Mouse (Mus musculus) forebrain, embryonic 13.5 days (tissue): ENCODE data around the gene Arrb2. TPM values are rescaled to one million over a fixed set of nuclear protein-coding genes. Genes with fewer than 3 reads are reported as not detected.
A peak's percentile ranks its signal among the peaks of the same experiment; 100 is the strongest.

Source experiments
- ATAC-seq: fragments of 200-750 bp; cut with Nextera tagmentation; 2 replicates; pipeline ENCODE4 v1.8.0; 2017
- H3K27ac ChIP-seq: fragments of 300-500 bp; sonication (generic); 2 replicates; pipeline ENCODE4 v1.5.1; 2015; ENCODE audit warnings: inconsistent platforms, mild to moderate bottlenecking, moderate library complexity
- H3K27me3 ChIP-seq: fragments of 300-500 bp; sonication (generic); 2 replicates; pipeline ENCODE4 v1.6.1; 2015; ENCODE audit warnings: mild to moderate bottlenecking, inconsistent platforms
- H3K36me3 ChIP-seq: fragments of 300-500 bp; sonication (generic); 2 replicates; pipeline ENCODE4 v1.6.1; 2015; ENCODE audit warnings: mild to moderate bottlenecking, inconsistent platforms; ENCODE audit not compliant: poor library complexity, severe bottlenecking
- H3K4me1 ChIP-seq: fragments of 300-500 bp; sonication (generic); 2 replicates; pipeline ENCODE4 v1.6.1; 2015; ENCODE audit warnings: inconsistent platforms
- H3K4me2 ChIP-seq: fragments of 300-500 bp; sonication (generic); 2 replicates; pipeline ENCODE4 v1.6.1; 2015; ENCODE audit warnings: inconsistent platforms, mild to moderate bottlenecking, moderate library complexity
- H3K4me3 ChIP-seq: fragments of 300-500 bp; sonication (generic); 2 replicates; pipeline ENCODE4 v1.5.1; 2015; ENCODE audit warnings: mild to moderate bottlenecking, inconsistent platforms
- H3K9ac ChIP-seq: fragments of 300-500 bp; sonication (generic); 2 replicates; pipeline ENCODE4 v1.6.1; 2015; ENCODE audit warnings: mild to moderate bottlenecking, inconsistent platforms
- H3K9me3 ChIP-seq: fragments of 300-500 bp; sonication (generic); replicated peaks from 2 replicates; pipeline ENCODE4 v1.6.1; 2016; ENCODE audit warnings: inconsistent platforms
- WGBS: fragments of 180-500 bp; shearing (Covaris S2); methylation state at CpG from one replicate; pipeline ENCODE4 v1.1.7; 2015; 5-methylcytosine and 5-hydroxymethylcytosine counted together
- polyA plus RNA-seq: library from polyadenylated mRNA; unstranded; fragments of >200 nt; fragmentation: Nextera tagmentation; extraction: Ambion mirVana; gene quantifications from 2 replicates; pipeline ENCODE4 v1.2.1, GENCODE M21; 2015

The Arrb2 gene
- polyA plus RNA-seq, 1 experiment from 2014 or later, result 33.0 TPM

DNA sequence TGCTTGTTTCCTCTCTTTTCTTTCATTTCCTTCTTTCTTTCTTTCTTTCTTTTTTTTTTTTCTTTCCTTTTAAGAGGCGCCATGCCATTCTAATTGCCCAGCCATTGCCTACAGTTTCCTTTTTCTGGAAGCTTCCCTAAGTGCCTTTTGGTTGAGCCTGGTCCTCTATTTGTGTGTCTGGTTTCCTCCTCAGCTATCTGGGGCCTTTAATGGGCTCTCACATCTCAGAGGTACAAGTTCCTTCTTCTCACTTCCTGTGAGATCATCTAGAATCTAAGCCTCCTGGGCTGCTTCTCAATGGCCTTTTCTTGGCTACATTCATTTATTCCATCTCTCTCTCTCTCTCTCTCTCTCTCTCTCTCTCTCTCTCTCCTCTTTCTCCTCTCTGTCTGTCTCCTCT is 14.9 kb downstream of the Arrb2 start:
- no peak overlapping the region for H3K27ac ChIP-seq
- 90% methylated on average over 1 of the region's 1 CpGs for WGBS
- peaks cover 6% of the 10 kb centered on the region for H3K4me1 ChIP-seq
- no peak for ATAC-seq
- H3K9me3 ChIP-seq, result no peaks in the 10 kb centered on the region
- H3K4me2 ChIP-seq, result no peak overlapping the region
- 0 out of 2 replicates have a peak, but pooled peaks cover under 1% of the 10 kb centered on the region for H3K36me3 ChIP-seq
- no peaks in the 10 kb centered on the region for H3K27me3 ChIP-seq
- no peak overlapping the region for H3K4me3 ChIP-seq
- H3K9ac ChIP-seq, result no peak overlapping the region

DNA sequence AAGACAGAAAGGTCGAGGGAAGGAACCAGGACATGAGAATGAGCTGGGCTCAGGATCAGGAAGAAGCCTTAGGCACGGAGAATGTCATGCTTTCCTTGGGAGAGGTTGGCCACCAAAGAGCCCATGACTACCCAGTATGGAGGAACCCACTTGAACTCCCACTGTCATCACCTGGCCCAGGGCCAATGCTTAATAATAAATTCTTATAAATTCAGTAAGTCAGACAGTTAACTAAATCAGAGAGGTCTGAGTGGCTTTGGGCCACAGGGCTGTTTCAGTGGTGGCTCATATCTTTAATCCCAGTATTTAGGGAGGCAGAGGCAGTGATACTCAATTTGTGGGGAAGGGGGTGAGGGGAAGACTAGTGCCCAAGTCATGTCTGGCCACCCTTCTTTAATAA is 18.5 kb downstream of the Arrb2 start:
- Histone ChIP-seq H3K27me3 (no peaks in the 10 kb centered on the region), H3K36me3 (peaks cover 11% of the 10 kb centered on the region), H3K4me1 (peaks cover 21% of the 10 kb centered on the region), H3K4me3 (no peak overlapping the region), H3K4me2 (0 out of 2 replicates have a peak overlapping the region, but pooled peaks have one; percentile 71), H3K9me3 (no peaks in the 10 kb centered on the region), H3K27ac (no peak overlapping the region), H3K9ac (no peak overlapping the region)
- WGBS, result 81% methylated on average over 2 of the region's 2 CpGs
- ATAC-seq, result no peak

DNA sequence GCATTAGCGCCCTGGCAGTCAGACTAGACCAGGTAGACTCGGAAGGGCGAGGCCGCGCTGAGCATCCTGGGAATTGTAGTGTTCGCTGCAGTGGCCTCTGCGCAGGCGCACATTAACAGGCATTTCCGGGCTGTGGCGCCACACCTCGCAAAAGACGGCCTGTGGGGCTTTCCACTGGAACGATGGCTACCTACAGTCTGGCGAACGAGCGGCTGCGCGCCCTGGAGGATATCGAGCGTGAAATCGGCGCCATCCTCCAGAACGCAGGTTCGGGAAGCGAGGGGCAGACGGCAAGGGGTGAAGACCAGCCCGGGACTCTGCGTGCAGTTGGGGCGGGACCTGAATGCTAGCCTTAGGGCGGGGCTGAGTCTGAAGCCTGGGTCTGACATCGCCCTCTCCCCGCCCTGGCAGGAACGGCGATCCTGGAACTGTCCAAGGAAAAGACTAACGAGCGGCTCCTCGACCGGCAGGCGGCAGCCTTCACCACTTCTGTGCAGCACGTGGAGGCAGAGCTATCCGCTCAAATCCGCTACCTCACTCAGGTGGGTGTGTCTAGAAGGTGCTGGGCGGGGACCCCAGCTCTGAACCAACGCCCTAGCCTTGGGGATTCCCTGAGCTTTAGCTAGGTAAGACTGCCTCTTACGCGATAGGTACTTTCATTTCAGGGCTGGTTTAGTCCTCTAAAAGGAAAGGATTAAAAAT is 19.5 kb downstream of the Arrb2 start, which contains the start of gene Med11:
TSS of gene Med11 (plus strand) at position 123 of the 702 bp plus-strand sequence.
- H3K27me3 ChIP-seq, result no peaks in the 10 kb centered on the region
- H3K9ac ChIP-seq, result peak within 1 kb of the TSS; percentile 78
- peak within 1 kb of the TSS; percentile 95 for H3K27ac ChIP-seq
- no peaks in the 10 kb centered on the region for H3K9me3 ChIP-seq
- H3K36me3 ChIP-seq, result peaks cover 11% of the 10 kb centered on the region
- peaks cover 21% of the 10 kb centered on the region for H3K4me1 ChIP-seq
- peak within 1 kb of the TSS; percentile 71 for H3K4me2 ChIP-seq
- WGBS, result under 1% methylated on average over 46 of the region's 46 CpGs
- peak; percentile 97 for ATAC-seq
- peak within 1 kb of the TSS; percentile 58 for H3K4me3 ChIP-seq

DNA sequence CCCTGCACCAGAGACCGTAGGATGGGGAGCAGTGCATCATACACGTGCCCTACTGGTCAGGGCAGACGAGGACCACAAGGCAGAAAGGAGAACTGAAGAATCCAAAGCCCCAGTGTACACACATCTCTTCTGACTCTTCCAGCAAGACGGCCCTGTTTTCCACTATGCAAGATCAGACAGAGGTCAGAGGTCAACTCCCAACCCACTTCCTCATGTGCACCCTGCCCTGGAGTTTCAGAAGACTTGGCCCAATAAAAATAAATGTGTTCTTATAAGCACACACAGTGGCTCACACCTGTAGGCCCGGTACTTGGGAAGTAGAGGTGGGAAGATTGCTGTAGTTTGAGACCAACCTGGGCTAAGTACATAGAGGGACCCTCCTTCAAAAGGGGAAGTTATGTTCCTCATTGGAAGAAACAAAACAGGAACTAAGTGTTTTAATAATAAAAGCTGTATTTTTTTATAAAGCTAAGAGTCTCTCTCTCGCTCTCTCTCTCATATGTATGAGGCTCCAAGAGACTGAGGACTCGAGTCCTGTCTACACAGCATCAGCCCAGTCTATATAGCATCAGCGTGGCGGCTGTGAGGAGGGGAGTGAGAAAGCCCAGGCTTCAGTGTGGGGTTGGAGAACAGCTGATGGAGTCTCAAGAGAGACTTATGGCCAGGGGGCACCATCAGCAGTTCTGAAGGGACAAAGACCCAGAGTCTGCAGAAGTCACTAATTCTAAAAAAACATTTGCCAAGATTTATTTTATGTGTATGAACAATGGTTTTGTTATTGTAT is 21.0 kb downstream of the Arrb2 start:
- Histone ChIP-seq H3K4me3 (no peak overlapping the region), H3K9ac (no peak overlapping the region), H3K27me3 (peaks cover 5% of the 10 kb centered on the region), H3K36me3 (peaks cover 11% of the 10 kb centered on the region), H3K27ac (no peak overlapping the region), H3K4me1 (peaks cover 21% of the 10 kb centered on the region), H3K9me3 (no peaks in the 10 kb centered on the region), H3K4me2 (peak overlapping the region; percentile 71)
- no peak for ATAC-seq
- WGBS, result 92% methylated on average over 9 of the region's 9 CpGs

DNA sequence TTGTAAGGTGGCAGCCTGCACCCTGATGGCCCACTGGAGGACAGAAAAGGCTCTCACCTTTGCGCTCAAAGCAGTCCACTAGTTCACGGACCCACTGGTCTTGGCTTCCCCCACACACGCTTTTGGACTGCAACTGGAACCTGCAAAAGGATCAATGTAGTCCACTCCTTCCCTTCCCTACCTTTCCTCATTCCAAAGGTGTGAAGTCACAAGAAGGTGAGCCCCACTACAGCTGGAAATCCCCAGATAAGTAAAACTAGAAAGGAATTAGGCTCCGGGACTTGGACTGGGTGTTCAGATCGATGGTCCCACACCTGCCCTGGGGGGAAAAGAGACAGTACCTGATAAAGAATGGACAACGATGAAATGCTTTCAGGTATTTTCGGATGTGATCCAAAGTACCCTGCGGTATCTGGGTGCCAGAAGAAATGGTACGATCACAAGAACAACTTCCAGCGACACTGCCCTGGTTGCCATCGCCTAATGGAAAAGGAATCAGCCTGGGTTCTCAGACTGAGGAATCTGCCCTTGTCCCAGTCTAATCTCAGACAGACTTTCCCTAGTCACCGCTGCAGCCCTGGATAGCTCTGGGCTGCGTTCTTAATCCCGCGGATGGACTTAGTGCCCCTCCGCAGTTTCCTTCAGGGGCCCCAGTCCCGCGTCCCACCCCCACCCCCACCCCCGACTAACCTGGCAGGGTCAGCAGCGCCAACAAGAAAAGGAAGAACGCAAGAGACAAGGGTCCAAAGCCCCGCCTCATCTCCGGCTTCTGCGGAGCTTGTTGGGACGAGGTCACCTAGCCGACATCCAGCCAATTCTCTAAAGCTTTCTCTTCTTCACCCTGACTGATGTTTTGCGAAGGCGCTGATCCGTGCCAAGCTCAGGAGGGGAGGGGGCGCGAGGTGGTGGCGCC is 26.5 kb downstream of the Arrb2 start, which contains the start of gene Zmynd15:
TSS of gene Zmynd15 (plus strand) at position 746 of the 913 bp plus-strand sequence.
- Histone ChIP-seq H3K36me3 (peaks cover 6% of the 10 kb centered on the region), H3K4me2 (peak within 1 kb of the TSS; percentile 74), H3K9me3 (no peaks in the 10 kb centered on the region), H3K27ac (no peak within 1 kb of the TSS), H3K27me3 (peaks cover 50% of the 10 kb centered on the region), H3K4me3 (peak within 1 kb of the TSS; percentile 41), H3K9ac (peak within 1 kb of the TSS; percentile 68), H3K4me1 (peaks cover 10% of the 10 kb centered on the region)
- no peak for ATAC-seq
- WGBS, result 20% methylated on average over 32 of the region's 32 CpGs

DNA sequence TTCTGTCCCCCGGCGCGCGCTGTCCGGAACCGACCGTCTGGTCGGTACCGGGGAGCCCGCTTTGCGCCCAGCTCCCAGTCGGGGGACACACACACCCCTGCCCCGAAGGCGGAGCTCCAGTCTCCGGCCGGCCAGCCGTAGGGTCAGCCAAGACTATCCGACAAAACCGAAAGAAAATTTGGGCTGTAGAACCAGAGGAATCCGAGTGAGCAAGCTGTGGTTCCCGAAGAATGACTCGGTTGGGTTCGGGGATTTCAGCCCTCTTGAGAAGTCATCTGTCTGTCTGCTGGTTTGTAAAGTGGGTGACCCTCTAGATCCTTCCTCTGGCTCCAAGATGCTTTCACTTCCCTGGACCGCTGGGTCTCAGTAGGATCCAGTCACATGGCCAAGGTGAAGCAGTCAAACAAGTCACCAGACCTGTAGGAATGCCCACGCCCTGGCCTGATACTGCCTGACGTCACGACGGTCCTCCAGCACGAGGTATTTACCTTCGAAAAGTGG is 27.2 kb downstream of the Arrb2 start, which contains the start of gene Cxcl16:
TSS of gene Cxcl16 (minus strand) at position 384 of the 501 bp plus-strand sequence.
- H3K27me3 ChIP-seq, result peaks cover 57% of the 10 kb centered on the region
- no peak for ATAC-seq
- no peaks in the 10 kb centered on the region for H3K9me3 ChIP-seq
- H3K27ac ChIP-seq, result no peak within 1 kb of the TSS
- 5% methylated on average over 30 of the region's 30 CpGs for WGBS
- peaks cover 5% of the 10 kb centered on the region; the same call in 1 of the 2 replicates for H3K36me3 ChIP-seq
- H3K4me2 ChIP-seq, result peak within 1 kb of the TSS; percentile 74
- peak within 1 kb of the TSS; percentile 41 for H3K4me3 ChIP-seq
- H3K4me1 ChIP-seq, result peaks cover 10% of the 10 kb centered on the region
- H3K9ac ChIP-seq, result peak within 1 kb of the TSS; percentile 68

DNA sequence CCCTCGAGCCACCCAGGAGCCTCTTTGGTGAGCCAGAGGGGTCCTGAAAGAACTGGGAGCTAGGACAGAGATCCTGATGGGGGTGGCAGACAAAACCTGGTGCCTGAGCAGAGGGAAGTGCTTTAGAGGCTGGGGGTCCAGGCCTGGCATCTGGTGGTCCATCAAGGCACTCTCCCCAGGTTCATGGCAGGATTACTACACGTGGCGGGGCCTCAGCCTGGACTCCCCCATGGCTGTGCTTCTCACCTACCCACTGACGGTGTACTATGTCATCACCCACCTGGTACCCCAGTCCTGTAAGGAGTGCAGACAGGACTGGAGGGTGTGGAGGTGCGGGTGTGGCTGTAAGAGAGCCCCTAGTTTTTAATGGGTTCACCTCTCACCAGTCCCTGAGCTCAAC is 31.5 kb downstream of the Arrb2 start:
- 91% methylated on average over 5 of the region's 5 CpGs for WGBS
- no peaks in the 10 kb centered on the region for H3K9me3 ChIP-seq

DNA sequence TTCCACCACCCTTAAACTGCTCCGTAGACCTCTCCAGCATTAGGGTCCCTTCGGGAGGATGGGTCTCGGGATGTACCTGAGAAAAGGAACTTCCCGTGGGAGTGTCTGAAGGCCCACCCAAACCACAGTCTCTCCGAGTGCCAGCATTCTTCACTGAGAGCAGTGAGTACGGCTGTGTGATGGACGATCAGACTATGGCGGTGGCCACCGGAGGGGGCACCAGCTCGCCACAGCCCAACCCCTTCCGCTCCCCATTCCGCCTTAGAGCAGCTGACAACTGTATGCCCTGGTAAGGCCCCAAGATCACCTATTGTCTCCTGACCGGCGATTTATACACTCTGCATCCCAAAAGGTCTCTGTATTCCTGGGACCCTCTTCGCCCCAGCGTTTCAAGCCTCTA is 32.8 kb downstream of the Arrb2 start:
- peaks cover 14% of the 10 kb centered on the region for H3K4me1 ChIP-seq
- no peaks in the 10 kb centered on the region for H3K36me3 ChIP-seq
- H3K9ac ChIP-seq, result peak overlapping the region; percentile 45
- no peak for ATAC-seq
- H3K27me3 ChIP-seq, result peaks cover 49% of the 10 kb centered on the region
- peak overlapping the region; percentile 56 for H3K4me2 ChIP-seq
- no peaks in the 10 kb centered on the region for H3K9me3 ChIP-seq
- peak overlapping the region; percentile 26 for H3K4me3 ChIP-seq
- no peak overlapping the region for H3K27ac ChIP-seq
- 21% methylated on average over 16 of the region's 16 CpGs for WGBS

More for the DNA sequence above, 31.5 kb downstream of the Arrb2 start:
- peaks cover 22% of the 10 kb centered on the region for H3K4me1 ChIP-seq
- no peak overlapping the region for H3K4me3 ChIP-seq
- H3K27me3 ChIP-seq, result peaks cover 62% of the 10 kb centered on the region
- ATAC-seq, result no peak
- H3K27ac ChIP-seq, result no peak overlapping the region
- no peaks in the 10 kb centered on the region for H3K36me3 ChIP-seq
- no peak overlapping the region for H3K4me2 ChIP-seq
- H3K9ac ChIP-seq, result no peak overlapping the region

DNA sequence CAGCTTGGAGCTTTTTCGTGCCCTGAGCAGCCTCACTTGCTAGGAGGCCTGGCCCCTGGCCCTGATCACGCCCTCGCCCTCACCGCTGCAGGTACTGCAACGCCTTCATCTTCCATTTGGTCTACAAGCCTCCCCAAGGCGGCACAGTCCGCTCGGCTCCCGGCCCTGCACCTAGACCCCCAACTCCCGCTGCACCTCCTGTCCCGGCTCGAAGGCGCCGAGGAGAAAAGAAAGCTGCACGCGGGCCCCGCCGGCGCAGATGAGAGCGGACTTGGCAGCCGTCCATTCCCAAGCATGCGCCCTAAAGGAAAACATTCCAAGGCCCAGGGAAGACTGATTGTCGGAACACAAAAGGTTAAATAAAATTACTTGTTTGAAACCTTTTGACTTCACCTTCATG is 33.4 kb downstream of the Arrb2 start:
- H3K4me3 ChIP-seq, result peak overlapping the region; percentile 26
- WGBS, result 5% methylated on average over 23 of the region's 23 CpGs

DNA sequence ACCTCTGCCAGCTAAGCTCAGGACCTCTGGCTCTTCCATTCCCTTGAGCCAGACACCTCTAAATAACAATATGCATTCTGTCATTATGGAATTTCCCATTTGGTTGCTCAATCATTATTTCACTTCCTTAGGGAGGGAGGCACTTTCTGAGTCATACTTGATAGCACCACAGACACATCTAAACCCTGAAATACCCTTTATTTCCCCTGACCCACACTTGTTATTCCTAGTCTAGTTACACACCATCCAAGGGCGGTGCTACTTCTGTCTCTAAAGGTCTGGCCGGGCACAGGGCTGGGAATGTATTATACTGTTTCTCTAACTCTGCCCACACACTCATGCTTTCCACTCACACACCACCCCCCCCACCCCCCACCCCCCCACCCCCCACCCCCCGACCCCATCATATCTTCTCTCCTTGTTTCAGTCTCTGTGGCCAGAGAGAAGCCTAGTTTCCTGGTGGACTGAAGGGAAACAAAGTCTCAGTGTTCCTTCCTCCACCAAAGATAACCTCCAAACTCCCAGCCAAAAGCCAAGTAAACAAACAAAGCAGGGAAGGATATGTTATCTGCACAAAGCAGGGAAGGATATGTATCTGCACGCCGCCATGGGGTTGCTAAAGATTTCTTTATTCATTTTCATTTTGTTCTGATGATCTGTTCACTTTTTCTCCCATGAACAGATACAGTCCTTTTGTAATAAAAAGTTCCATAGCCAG is 35.6 kb downstream of the Arrb2 start:
- Histone ChIP-seq H3K9me3 (no peaks in the 10 kb centered on the region), H3K9ac (no peak overlapping the region), H3K36me3 (no peaks in the 10 kb centered on the region), H3K4me1 (peaks cover 14% of the 10 kb centered on the region), H3K27ac (no peak overlapping the region), H3K4me3 (no peak overlapping the region), H3K4me2 (no peak overlapping the region), H3K27me3 (peaks cover 28% of the 10 kb centered on the region)
- 89% methylated on average over 5 of the region's 5 CpGs for WGBS
- no peak for ATAC-seq

More for the DNA sequence above, 33.4 kb downstream of the Arrb2 start:
- no peak for ATAC-seq
- H3K9ac ChIP-seq, result peak overlapping the region; percentile 62
- H3K27me3 ChIP-seq, result peaks cover 43% of the 10 kb centered on the region
- H3K36me3 ChIP-seq, result no peaks in the 10 kb centered on the region
- peak overlapping the region; percentile 56 for H3K4me2 ChIP-seq
- peaks cover 14% of the 10 kb centered on the region for H3K4me1 ChIP-seq
- H3K9me3 ChIP-seq, result no peaks in the 10 kb centered on the region
- H3K27ac ChIP-seq, result no peak overlapping the region

DNA sequence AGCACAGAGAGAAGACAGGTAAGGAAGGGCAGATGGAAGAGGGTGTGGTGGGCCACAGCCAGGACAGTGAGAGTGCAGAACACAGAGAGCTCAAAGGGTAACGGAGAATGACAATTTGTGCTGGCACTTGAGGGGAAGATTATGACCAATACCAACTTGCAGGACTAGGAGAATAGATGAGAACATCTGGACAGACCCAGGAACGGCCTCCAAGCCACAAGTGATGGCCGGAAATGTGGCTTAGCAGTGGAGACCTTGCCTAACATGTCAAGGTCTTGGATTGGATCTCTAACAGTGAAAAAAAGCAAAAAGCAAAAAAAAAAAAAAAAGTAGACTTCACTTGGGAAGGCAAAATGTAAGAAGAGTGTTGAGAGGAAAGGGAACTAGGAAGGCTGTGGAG is 37.3 kb downstream of the Arrb2 start:
- no peak for ATAC-seq
- no peaks in the 10 kb centered on the region for H3K9me3 ChIP-seq
- no peak overlapping the region for H3K4me3 ChIP-seq
- no peaks in the 10 kb centered on the region for H3K36me3 ChIP-seq
- 87% methylated on average over 3 of the region's 3 CpGs for WGBS
- H3K9ac ChIP-seq, result no peak overlapping the region
- no peak overlapping the region for H3K27ac ChIP-seq
- H3K4me2 ChIP-seq, result no peak overlapping the region
- peaks cover 14% of the 10 kb centered on the region for H3K27me3 ChIP-seq
- H3K4me1 ChIP-seq, result peaks cover 14% of the 10 kb centered on the region
